In genomic region chr11:36000585-36001281, GRCm38 (mm10) we compare ENCODE assay signal across 8 mouse cellular contexts. TPM values are rescaled to one million over a fixed set of nuclear protein-coding genes. Genes with fewer than 3 reads are reported as not detected.
DNase-seq lines count a peak whose midpoint lies in the region; TF ChIP-seq lines count a peak whose summit lies in the region.

No protein-coding gene starts in this region.

- H3K36me3 ChIP-seq in forebrain, embryonic 10.5 days (replicated peaks): no peaks in the 10 kb centered on the region
- H3K36me3 ChIP-seq in small intestine, adult 2 months (ENCODE audit: control insufficient read depth, insufficient read depth, low read length): no peaks in the 10 kb centered on the region

- H3K27me3 ChIP-seq in forebrain, embryonic 10.5 days (ENCODE audit: poor library complexity, severe bottlenecking): peaks cover 29% of the 10 kb centered on the region
- H3K27me3 ChIP-seq in small intestine, adult 2 months (ENCODE audit: control insufficient read depth, insufficient read depth, low read length): no peaks in the 10 kb centered on the region

- H3K4me3 ChIP-seq in layer of hippocampus, adult 2 months: peak overlapping the region; percentile 26; the same call in 1 of the 2 replicates
- peak overlapping the region; percentile 43 for H3K4me3 ChIP-seq in forebrain, embryonic 10.5 days
- peak overlapping the region; percentile 43 for H3K4me3 ChIP-seq in small intestine, adult 2 months (ENCODE audit: low read depth, low read length)

- peaks cover 4% of the 10 kb centered on the region; the same call in 1 of the 2 replicates for H3K9me3 ChIP-seq in forebrain, embryonic 10.5 days

- DNase-seq in layer of hippocampus, adult 2 months (ENCODE audit: low spot score in 2 of 2): no peak
- no peak for DNase-seq in layer of hippocampus, adult 18-20 months (ENCODE audit: low spot score in 2 of 2)
- DNase-seq in forebrain, embryonic 10.5 days (ENCODE audit: extremely low spot score, low spot score): no peak
- peak; percentile 22 for DNase-seq in liver
- DNase-seq in right cerebral cortex, postnatal 10 days (ENCODE audit: low spot score in 2 of 2): no peak
- DNase-seq in right cerebral cortex, adult 2 months (ENCODE audit: low spot score in 2 of 2): no peak
- no peak for DNase-seq in cerebellum, postnatal 25 days

- WGBS in forebrain, embryonic 10.5 days: 2% methylated on average over 10 of the region's 10 CpGs
- 5% methylated on average over 10 of the region's 10 CpGs for WGBS in small intestine, adult 2 months

- peak overlapping the region; percentile 75 for H3K27ac ChIP-seq in layer of hippocampus, adult 2 months
- H3K27ac ChIP-seq in forebrain, embryonic 10.5 days: peak overlapping the region; percentile 70
- no peak overlapping the region for H3K27ac ChIP-seq in small intestine, adult 2 months (ENCODE audit: insufficient read depth, low read depth, low read length)

- peaks cover 30% of the 10 kb centered on the region for H3K4me1 ChIP-seq in forebrain, embryonic 10.5 days
- H3K4me1 ChIP-seq in small intestine, adult 2 months (ENCODE audit: control insufficient read depth, insufficient read depth, insufficient read length, low read length): no peaks in the 10 kb centered on the region

- no peak for TF ChIP-seq CTCF in layer of hippocampus, adult 2 months (conservative IDR thresholded peaks at IDR 0.05)
- TF ChIP-seq CTCF in small intestine, adult 2 months (IDR thresholded peaks at IDR 0.05; ENCODE audit: extremely low read depth, insufficient read length, insufficient replicate concordance, low read depth, low read length): no peak

- no peak for TF ChIP-seq POLR2A in small intestine, adult 2 months (IDR thresholded peaks at IDR 0.05; ENCODE audit: low read depth, low read length)

RNA-seq across cellular contexts. Expression of gene Wwc1, which starts 20.4 kb away (rescaled TPM):
- total RNA-seq in layer of hippocampus, adult 2 months (2021): 100 to 1,000 TPM in 1 of 2 experiments, 10 to 100 TPM in 1; 99.6 to 107 TPM
- 100 to 1,000 TPM in 1 of 2 experiments, 10 to 100 TPM in 1; 99.4 to 107 TPM for total RNA-seq in layer of hippocampus, adult 18-20 months (2021)
- polyA plus RNA-seq in forebrain, embryonic 10.5 days (2016; fragmentation: Nextera tagmentation; extraction: Ambion mirVana): 4.2 and 4.9 TPM in 2 replicates
- polyA plus RNA-seq in small intestine, adult 2 months (2012; rRNA removed): 18.0 and 55.9 TPM in 2 replicates
